Mouse (Mus musculus) kidney, adult 9 months (tissue): ENCODE results near the gene Pex16.

Experiments used
- DNase-seq: peaks from one replicate; pipeline ENCODE4 v3.0.0; 2022

Gene Pex16

DNA sequence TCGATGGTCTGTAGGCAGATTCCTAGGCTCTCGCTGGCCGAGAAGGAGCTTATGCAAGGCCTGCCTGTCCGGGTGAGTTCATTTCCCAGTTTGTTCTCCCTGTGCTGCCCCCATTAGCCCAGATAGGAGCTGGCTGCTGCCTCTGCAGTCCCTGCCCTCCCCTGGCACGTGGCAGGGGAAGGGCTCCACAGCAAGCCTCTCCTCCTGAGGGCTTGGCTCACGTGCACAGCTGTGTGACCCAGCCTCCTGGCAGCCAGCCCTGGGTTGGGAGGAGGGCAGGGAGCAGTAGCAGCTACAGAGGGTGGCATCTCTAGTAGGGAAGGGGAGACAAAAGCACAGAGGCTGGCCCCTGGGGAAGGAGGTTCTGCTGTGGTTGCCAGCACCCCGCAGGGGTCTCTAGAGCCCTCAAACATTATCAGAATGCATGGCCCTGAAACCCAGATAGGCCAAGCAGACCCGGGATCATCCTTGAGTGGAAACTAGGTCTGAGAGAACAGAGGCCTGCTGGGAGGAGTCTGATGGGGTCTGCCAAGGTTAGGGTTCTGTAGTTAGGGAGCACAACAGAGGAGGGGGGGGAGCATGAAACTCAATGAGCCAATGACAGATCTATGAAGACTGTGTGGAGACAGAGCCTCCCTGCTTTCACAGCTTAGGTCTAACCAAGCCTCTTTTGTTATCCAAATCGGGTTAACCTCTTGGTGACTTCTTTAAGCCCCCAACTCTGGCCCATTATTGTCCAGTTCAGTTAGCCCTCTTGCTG is 49.4 kb downstream of the Pex16 start:
- peak; percentile 99 for DNase-seq

DNA sequence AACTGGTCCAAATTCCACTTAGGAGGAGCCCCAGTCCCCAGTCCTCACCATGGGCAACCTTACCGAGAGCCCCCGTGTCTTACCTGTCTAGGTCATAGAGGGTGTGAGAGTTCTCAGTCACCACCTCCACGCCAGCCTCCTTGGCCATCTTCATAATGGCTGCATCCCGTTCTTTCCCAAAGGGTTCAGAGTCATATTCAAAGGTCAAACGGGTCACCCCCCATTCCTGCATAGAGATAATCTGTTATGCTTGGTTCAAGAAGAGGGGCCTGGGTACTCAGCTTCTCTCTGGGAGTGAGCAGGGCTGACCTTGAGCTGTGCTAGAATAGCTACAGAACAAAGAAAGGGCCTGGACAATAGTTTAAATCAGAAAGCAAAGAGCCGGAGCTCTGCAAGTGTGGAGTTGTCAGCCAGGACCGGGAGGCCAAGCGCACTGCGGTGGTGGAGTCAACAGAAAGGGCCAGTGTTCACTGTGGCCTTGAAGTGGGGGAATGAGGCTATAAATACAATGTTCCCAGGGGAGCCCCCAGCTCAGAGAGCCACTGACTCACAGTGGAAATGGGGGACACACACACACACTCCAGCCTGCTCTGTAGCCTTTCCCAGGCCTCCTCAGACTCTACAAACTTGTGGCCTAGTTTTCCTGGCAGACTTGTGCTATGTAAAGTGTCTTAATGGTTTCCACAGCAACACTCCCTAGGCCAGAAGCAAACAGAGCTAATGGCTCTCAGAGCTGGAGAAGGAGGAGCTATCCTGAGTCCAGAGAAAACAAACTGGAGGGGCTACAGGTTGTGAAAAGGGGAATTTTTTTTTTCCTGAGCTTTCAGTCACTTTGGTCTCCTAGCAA is 50.2 kb downstream of the Pex16 start:
- DNase-seq, result peak; percentile 63

DNA sequence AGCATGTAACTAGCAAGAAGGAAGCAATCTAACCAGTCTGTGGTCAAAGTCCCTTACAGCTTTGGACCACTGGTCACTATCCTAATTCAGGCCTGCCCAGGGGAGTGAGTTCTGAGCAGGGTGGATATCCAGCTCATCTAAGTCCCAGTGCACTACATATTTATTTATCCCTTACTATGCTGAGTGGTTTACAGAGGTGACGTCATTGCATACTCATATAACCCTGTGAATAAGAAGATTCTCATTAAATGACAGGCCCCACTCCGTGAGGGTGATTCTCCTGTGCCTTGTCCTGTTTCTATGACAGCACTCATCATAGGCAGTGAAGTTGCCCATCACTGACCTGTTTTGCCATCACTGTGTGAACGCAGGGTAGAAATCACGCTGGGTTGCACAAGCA is 50.9 kb downstream of the Pex16 start:
- DNase-seq, result no peak

DNA sequence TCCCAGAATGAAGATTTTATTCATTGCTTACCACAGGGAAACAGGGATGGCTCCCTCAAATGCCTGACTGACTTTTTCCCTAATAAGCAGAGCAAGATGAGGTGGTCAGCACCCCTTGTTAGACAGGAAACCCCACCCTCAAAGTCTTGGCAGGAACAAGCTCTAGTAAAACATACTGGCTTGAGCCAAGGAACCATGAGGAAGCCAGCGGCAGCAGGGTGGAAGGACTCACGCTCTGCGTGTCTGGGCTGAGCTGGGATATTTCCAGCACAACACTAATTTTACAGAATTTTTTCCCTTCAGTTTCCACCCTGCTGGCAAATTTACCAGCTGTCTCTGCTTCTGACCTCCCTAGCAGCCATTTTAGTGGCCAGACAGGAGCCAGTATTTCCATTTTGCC is 52.0 kb downstream of the Pex16 start:
- DNase-seq, result no peak

DNA sequence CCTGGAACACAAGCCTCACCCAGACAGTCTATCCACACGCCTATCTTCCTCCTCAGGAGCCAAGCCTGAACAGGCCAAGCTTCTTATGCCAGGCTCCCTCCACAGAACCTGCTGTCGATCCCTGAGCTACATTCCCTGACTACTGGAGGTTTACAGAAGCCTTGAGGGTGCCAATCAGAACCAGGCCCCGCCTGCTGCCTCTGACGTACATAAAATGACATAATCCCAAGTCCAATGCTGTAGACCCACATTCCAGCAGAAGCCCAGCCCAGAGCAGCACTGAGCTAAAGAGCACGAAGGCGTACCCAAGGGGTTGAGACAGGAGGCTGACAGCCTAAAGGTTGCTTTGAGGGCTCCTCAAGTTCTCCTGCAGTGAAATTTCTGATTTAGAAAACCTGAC is 53.4 kb downstream of the Pex16 start:
- peak; percentile 90 for DNase-seq

DNA sequence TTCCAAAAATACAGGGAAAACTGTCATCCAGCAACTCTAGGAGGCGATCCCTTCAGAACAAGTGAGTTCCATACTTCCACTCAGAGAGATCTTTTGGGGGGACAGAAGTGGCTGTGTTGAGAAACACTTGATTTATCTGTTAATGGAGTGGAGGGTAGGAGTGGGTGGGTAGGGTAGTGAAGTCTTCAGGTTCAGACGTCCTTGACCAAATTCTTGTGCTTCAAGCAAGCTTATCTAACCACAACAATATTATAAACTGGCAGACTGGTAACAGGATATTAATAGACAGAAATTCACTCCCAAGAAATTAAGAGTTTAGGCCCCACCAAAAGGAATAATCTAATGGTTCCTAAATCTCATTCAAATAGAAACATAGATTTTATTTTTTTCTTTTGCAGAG is 55.6 kb downstream of the Pex16 start:
- no peak for DNase-seq
